Mouse (Mus musculus): ENCODE measurements around the gene Chmp4b. TPM values are rescaled to one million over a fixed set of nuclear protein-coding genes. Genes with fewer than 3 reads are reported as not detected.
A peak's percentile ranks its signal among the peaks of the same experiment; 100 is the strongest.

Chmp4b gene
- polyA plus RNA-seq, 1 experiment = 356 TPM

GRCm38 (mm10) chr2:154657486-154658237 is 6.2 kb downstream of the Chmp4b start:
- no peaks in the 10 kb centered on the region for H3K27me3 ChIP-seq (ENCODE audit: control insufficient read depth, insufficient read depth, low read length)
- 6% methylated on average over 12 of the region's 12 CpGs for WGBS
- DNase-seq = no peak
- H3K27ac ChIP-seq (ENCODE audit: insufficient read depth, low read length) = peak overlapping the region; percentile 56; the same call in 1 of the 2 replicates
- TF ChIP-seq POLR2A (IDR thresholded peaks at IDR 0.05; ENCODE audit: borderline replicate concordance, insufficient read depth, low read length) (no peak), CTCF (IDR thresholded peaks at IDR 0.05; ENCODE audit: borderline replicate concordance, insufficient read depth, low read depth, low read length) (no peak)
- H3K4me1 ChIP-seq (ENCODE audit: control insufficient read depth, insufficient read depth, low read length) = peaks cover 13% of the 10 kb centered on the region; the same call in 1 of the 2 replicates
- peak overlapping the region; percentile 98 for H3K4me3 ChIP-seq (replicated peaks; ENCODE audit: insufficient read depth, low read depth, low read length)

GRCm38 (mm10) chr2:154659070-154659469 is 7.6 kb downstream of the Chmp4b start:
- TF ChIP-seq CTCF (IDR thresholded peaks at IDR 0.05; ENCODE audit: borderline replicate concordance, insufficient read depth, low read depth, low read length) (no peak), POLR2A (IDR thresholded peaks at IDR 0.05; ENCODE audit: borderline replicate concordance, insufficient read depth, low read length) (no peak)
- no peak for DNase-seq
- Histone ChIP-seq H3K27ac (ENCODE audit: insufficient read depth, low read length) (no peak overlapping the region), H3K4me3 (replicated peaks; ENCODE audit: insufficient read depth, low read depth, low read length) (peak overlapping the region; percentile 11), H3K4me1 (ENCODE audit: control insufficient read depth, insufficient read depth, low read length) (peaks cover 13% of the 10 kb centered on the region; the same call in 1 of the 2 replicates), H3K27me3 (ENCODE audit: control insufficient read depth, insufficient read depth, low read length) (no peaks in the 10 kb centered on the region)
- 77% methylated on average over 4 of the region's 4 CpGs for WGBS

- Histone ChIP-seq H3K4me3 (replicated peaks; ENCODE audit: insufficient read depth, low read depth, low read length) (no peak overlapping the region), H3K4me1 (ENCODE audit: control insufficient read depth, insufficient read depth, low read length) (peaks cover 13% of the 10 kb centered on the region; the same call in 1 of the 2 replicates), H3K27ac (ENCODE audit: insufficient read depth, low read length) (no peak overlapping the region), H3K27me3 (ENCODE audit: control insufficient read depth, insufficient read depth, low read length) (no peaks in the 10 kb centered on the region)
- 70% methylated on average over 4 of the region's 5 CpGs for WGBS
- no peak for DNase-seq
- TF ChIP-seq POLR2A (IDR thresholded peaks at IDR 0.05; ENCODE audit: borderline replicate concordance, insufficient read depth, low read length) (no peak), CTCF (IDR thresholded peaks at IDR 0.05; ENCODE audit: borderline replicate concordance, insufficient read depth, low read depth, low read length) (no peak)
These were observed 8.1 kb downstream of the Chmp4b start for GRCm38 (mm10) chr2:154659531-154660074.

- DNase-seq = no peak
- TF ChIP-seq CTCF (IDR thresholded peaks at IDR 0.05; ENCODE audit: borderline replicate concordance, insufficient read depth, low read depth, low read length) (no peak), POLR2A (IDR thresholded peaks at IDR 0.05; ENCODE audit: borderline replicate concordance, insufficient read depth, low read length) (no peak)
- peaks cover 12% of the 10 kb centered on the region for H3K4me1 ChIP-seq (ENCODE audit: control insufficient read depth, insufficient read depth, low read length)
- H3K27me3 ChIP-seq (ENCODE audit: control insufficient read depth, insufficient read depth, low read length) = no peaks in the 10 kb centered on the region
- no peak overlapping the region for H3K4me3 ChIP-seq (replicated peaks; ENCODE audit: insufficient read depth, low read depth, low read length)
- no peak overlapping the region for H3K27ac ChIP-seq (ENCODE audit: insufficient read depth, low read length)
- 94% methylated on average over 7 of the region's 7 CpGs for WGBS
These were observed 17.2 kb downstream of the Chmp4b start for GRCm38 (mm10) chr2:154668680-154669079.

- DNase-seq = no peak
- H3K4me1 ChIP-seq (ENCODE audit: control insufficient read depth, insufficient read depth, low read length) = peaks cover 12% of the 10 kb centered on the region
- WGBS = 11% methylated on average over 4 of the region's 4 CpGs
- H3K27ac ChIP-seq (ENCODE audit: insufficient read depth, low read length) = no peak overlapping the region
- TF ChIP-seq CTCF (IDR thresholded peaks at IDR 0.05; ENCODE audit: borderline replicate concordance, insufficient read depth, low read depth, low read length) (no peak), POLR2A (IDR thresholded peaks at IDR 0.05; ENCODE audit: borderline replicate concordance, insufficient read depth, low read length) (no peak)
- H3K27me3 ChIP-seq (ENCODE audit: control insufficient read depth, insufficient read depth, low read length) = no peaks in the 10 kb centered on the region
- H3K4me3 ChIP-seq (replicated peaks; ENCODE audit: insufficient read depth, low read depth, low read length) = no peak overlapping the region
These were observed 18.6 kb downstream of the Chmp4b start for GRCm38 (mm10) chr2:154670106-154670505.

- no peak overlapping the region for H3K27ac ChIP-seq (ENCODE audit: insufficient read depth, low read length)
- H3K4me1 ChIP-seq (ENCODE audit: control insufficient read depth, insufficient read depth, low read length) = peaks cover 10% of the 10 kb centered on the region
- H3K4me3 ChIP-seq (replicated peaks; ENCODE audit: insufficient read depth, low read depth, low read length) = no peak overlapping the region
- 69% methylated on average over 4 of the region's 4 CpGs for WGBS
- no peaks in the 10 kb centered on the region for H3K27me3 ChIP-seq (ENCODE audit: control insufficient read depth, insufficient read depth, low read length)
- TF ChIP-seq CTCF (IDR thresholded peaks at IDR 0.05; ENCODE audit: borderline replicate concordance, insufficient read depth, low read depth, low read length) = no peak
- TF ChIP-seq POLR2A (IDR thresholded peaks at IDR 0.05; ENCODE audit: borderline replicate concordance, insufficient read depth, low read length) = no peak
- DNase-seq = no peak
These were observed 19.2 kb downstream of the Chmp4b start for GRCm38 (mm10) chr2:154670741-154671140.

- no peak for DNase-seq
- TF ChIP-seq POLR2A (IDR thresholded peaks at IDR 0.05; ENCODE audit: borderline replicate concordance, insufficient read depth, low read length) (no peak), CTCF (IDR thresholded peaks at IDR 0.05; ENCODE audit: borderline replicate concordance, insufficient read depth, low read depth, low read length) (no peak)
- Histone ChIP-seq H3K27me3 (ENCODE audit: control insufficient read depth, insufficient read depth, low read length) (no peaks in the 10 kb centered on the region), H3K4me3 (replicated peaks; ENCODE audit: insufficient read depth, low read depth, low read length) (no peak overlapping the region), H3K4me1 (ENCODE audit: control insufficient read depth, insufficient read depth, low read length) (peaks cover 18% of the 10 kb centered on the region), H3K27ac (ENCODE audit: insufficient read depth, low read length) (no peak overlapping the region)
- 37% methylated on average over 4 of the region's 4 CpGs for WGBS
These were observed 22.5 kb downstream of the Chmp4b start for GRCm38 (mm10) chr2:154674008-154674407.
